Mouse (Mus musculus) embryonic fibroblast, embryonic 13.5 days (primary cell): ENCODE data around the gene Bpgm.

Source experiments
- CTCF ChIP-seq: IDR thresholded peaks from 2 replicates; pipeline ENCODE4 v1.5.1; 2011; ENCODE audit warnings: mild to moderate bottlenecking, control low read depth, low read length, moderate library complexity, borderline replicate concordance; ENCODE audit not compliant: insufficient read depth
- POLR2A ChIP-seq: IDR thresholded peaks from 2 replicates; pipeline ENCODE4 v1.6.1; 2011; ENCODE audit warnings: low read depth, mild to moderate bottlenecking, control low read depth, low read length, moderate library complexity

- TF ChIP-seq CTCF (no peak), POLR2A (no peak)
Observed at GRCm38 (mm10) chr6:34552489-34553157, 76.6 kb downstream of the Bpgm start.
